Mouse (Mus musculus): Measurements from ENCODE around the gene Prr13. TPM values are rescaled to one million over a fixed set of nuclear protein-coding genes. Genes with fewer than 3 reads are reported as not detected.

The Prr13 gene
- 75.6 and 89.5 TPM in 2 replicates for total RNA-seq (2021)
- long read RNA-seq, experiment 1, transcript Prr13-204 (4 exons, 1,055 nt): major isoform, 77 of 123 reads
- long read RNA-seq, experiment 1, transcript Prr13-202 (3 exons, 1,020 nt): minor isoform, 8 of 123 reads
- long read RNA-seq, experiment 1, transcript Prr13-201 (5 exons, 1,224 nt): minor isoform, 21 of 123 reads
- long read RNA-seq, experiment 1, partial matches to known transcripts: 12 of 123 reads
- long read RNA-seq, experiment 1, other reads (novel, unspliced or antisense): 4 of 123 reads
- long read RNA-seq, experiment 2, transcript Prr13-202 (3 exons, 1,020 nt): minor isoform, 6 of 71 reads
- long read RNA-seq, experiment 2, transcript Prr13-201 (5 exons, 1,224 nt): minor isoform, 13 of 71 reads
- long read RNA-seq, experiment 2, transcript Prr13-204 (4 exons, 1,055 nt): major isoform, 46 of 71 reads
- long read RNA-seq, experiment 2, partial matches to known transcripts: 2 of 71 reads
- long read RNA-seq, experiment 2, other reads (novel, unspliced or antisense): 3 of 71 reads

DNA sequence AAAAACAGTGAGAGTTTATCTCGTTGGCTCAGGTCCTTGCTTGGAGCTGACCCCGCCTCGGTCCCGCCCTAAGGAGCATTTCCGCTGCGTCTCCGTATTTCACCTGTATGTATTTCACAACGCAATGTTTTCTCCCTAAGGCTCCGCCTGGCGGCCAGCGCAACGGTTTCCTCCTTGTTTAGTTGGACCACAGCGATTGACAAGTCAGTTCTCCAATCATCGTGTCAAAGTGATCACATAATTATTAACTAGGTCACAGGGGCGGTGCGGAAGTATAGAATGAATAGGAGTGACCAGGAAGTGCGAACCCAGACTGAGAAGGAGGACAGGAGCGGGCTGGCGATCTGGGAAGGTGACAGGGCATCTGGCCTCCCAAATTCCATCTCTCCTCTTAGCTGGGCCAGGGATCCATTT is at the start of gene Prr13:
TSS of gene Prr13 (plus strand) at position 125 of the 414 bp plus-strand sequence.
- peak; percentile 93 for DNase-seq

DNA sequence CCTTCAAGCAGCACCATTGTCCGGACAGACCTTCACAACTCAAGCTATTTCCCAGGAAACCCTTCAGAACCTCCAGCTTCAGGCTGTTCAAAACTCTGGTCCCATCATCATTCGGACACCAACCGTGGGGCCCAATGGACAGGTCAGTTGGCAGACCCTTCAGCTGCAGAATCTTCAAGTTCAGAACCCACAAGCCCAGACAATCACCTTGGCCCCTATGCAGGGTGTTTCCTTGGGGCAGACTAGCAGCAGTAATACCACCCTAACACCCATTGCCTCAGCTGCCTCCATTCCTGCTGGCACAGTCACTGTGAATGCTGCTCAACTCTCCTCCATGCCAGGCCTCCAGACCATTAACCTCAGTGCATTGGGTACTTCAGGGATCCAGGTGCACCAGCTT is 49.5 kb upstream of the Prr13 start:
- no peak for DNase-seq

DNA sequence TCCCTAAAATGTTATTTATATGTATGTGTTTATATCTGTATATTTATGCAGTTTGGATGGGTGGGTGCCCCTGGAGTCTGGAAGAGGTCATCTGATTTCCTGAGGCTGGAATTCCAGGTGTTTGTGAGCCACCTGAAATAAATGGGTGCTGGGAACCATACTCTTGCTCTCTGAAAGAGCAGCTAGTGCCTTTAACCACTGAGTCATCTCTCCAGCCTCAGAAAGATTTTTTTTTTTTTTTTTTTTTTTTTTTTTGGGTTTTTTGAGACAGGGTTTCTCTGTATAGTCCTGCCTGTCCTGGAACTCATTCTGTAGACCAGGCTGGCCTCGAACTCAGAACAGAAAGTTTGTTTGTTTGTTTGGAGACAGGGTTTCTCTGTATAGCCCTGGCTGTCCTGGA is 47.8 kb upstream of the Prr13 start:
- DNase-seq: no peak

GRCm38 (mm10) chr15:102413687-102414086 is 45.1 kb upstream of the Prr13 start:
- DNase-seq: no peak

DNA sequence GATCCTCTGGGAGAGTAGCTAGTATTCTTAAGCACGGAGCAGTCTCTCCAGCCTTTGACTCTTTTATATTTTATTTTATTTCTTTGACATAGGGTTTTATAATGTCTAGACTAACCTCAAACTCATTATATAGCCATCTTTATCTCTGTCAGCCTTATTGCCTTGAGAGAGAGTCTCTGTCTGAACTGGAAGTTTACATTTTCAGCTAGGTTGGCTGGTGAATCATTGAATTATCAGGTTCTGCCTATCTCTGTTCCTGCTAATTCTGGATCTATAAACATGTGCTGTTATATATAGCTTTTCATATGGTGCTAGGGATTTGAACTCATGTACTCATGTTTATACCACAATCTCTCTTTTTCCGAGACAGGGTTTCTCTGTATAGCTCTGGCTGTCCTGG is 41.3 kb upstream of the Prr13 start:
- DNase-seq: no peak

- DNase-seq: no peak
These were observed 37.8 kb upstream of the Prr13 start for GRCm38 (mm10) chr15:102420986-102421385.

GRCm38 (mm10) chr15:102421437-102421836 is 37.4 kb upstream of the Prr13 start:
- peak; percentile 54 for DNase-seq

- DNase-seq: no peak
These were observed 35.1 kb upstream of the Prr13 start for GRCm38 (mm10) chr15:102423602-102424240.

DNA sequence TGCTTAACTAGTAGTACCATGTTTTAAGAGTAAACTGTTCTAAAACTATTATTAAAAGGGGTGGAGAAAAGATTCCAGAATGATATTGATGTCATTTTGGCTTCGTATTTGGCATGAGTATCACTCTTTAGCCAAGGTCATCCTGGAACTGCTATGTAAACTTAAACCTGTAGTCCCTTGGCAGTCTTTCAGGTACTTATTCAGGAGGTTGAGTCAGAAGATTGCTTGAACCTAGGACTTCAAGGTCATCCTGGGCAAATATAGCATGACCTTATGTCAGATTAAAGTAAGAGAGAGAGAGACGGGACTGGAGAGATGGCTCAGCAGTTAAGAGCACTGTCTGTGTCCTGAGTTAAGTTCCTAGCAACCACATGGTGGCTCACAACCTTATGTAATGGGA is 34.2 kb upstream of the Prr13 start:
- DNase-seq: no peak

GRCm38 (mm10) chr15:102426963-102427362 is 31.9 kb upstream of the Prr13 start:
- no peak for DNase-seq

- no peak for DNase-seq
These were observed 26.8 kb upstream of the Prr13 start for GRCm38 (mm10) chr15:102432046-102432445.

DNA sequence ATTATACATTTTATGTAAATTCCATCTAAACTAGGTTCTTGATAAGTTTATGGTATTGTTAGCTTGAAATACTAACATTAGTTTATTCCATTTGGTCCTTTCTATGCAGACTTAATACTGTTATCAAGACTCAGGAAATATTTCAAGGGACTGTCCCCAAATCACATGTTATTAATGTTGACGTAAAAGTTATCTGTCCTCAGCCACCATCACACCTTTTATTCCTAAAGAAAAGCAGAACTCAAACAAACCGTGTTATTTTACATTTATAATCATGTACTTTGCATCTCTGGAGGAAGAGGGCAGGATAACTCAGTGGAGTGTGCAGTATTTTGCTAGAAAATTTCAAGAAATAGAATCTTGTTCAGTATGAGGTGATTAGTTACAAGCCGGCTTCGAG is 25.7 kb upstream of the Prr13 start:
- DNase-seq: no peak

GRCm38 (mm10) chr15:102442490-102442889 is 16.3 kb upstream of the Prr13 start:
- DNase-seq: peak; percentile 90

DNA sequence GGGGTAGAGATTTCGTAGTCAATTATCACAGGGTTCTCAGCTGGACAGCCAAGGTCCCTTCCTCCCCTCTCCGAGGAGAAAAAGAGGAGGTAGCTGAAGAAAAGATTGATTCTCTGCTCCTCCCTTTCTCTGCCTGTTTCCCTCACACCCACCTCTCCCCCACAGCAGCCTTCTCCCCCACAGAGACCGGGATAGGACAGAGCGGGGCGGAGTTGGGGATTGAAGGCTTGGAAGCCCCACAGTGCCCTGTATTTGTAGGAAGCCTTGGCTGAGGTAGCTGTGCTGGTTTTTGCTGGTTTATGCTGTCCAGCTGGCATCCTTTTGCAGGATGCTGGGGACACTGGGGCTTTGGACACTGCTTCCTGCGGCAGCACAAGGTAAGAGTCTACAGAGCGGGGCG is 13.7 kb upstream of the Prr13 start, which contains the start of gene Amhr2:
TSS of gene Amhr2 (plus strand) at position 222 of the 400 bp plus-strand sequence.
- no peak for DNase-seq

GRCm38 (mm10) chr15:102446448-102446847 is 12.4 kb upstream of the Prr13 start:
- DNase-seq: peak; percentile 37

GRCm38 (mm10) chr15:102449366-102449765 is 9.5 kb upstream of the Prr13 start:
- no peak for DNase-seq

GRCm38 (mm10) chr15:102450928-102451327 is 7.9 kb upstream of the Prr13 start:
- peak; percentile 80 for DNase-seq

DNA sequence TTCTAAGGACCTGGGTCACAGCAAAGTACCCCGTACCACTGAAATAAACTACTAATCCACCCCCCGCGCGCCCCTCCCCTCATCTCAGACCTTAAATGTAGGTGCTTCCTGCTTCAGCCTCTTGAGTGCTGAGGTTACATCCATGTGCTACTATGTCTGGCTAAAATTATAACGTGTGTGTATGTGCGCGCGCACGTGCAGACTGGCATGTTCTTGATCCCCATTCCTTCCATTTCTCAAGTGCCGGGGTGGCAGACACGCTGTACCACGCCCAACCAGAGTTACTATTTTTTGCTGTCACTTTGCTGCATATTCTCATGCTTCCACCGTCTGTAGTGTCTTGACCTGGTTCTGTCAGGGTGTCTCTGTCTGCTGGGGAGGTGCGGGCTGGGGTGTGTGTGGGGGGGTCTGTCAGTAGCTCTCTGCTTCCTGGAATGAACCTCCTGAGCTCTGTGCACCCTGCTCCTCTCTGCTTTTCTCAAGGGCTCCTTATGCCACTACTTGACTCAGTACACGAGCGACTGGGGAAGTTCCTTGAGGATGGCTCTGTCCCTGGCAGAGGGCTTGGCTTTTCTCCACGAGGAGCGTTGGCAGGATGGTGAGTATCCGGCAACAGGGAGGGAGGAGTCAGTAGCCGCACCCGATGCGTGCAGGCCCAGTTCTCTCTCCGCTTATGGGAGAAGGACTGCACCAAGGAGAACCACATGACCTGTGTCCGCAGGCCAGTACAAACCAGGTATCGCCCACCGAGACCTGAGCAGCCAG is 7.0 kb upstream of the Prr13 start:
- peak; percentile 48 for DNase-seq

- peak; percentile 57 for DNase-seq
These were observed 2.8 kb upstream of the Prr13 start for GRCm38 (mm10) chr15:102455993-102456392.

DNA sequence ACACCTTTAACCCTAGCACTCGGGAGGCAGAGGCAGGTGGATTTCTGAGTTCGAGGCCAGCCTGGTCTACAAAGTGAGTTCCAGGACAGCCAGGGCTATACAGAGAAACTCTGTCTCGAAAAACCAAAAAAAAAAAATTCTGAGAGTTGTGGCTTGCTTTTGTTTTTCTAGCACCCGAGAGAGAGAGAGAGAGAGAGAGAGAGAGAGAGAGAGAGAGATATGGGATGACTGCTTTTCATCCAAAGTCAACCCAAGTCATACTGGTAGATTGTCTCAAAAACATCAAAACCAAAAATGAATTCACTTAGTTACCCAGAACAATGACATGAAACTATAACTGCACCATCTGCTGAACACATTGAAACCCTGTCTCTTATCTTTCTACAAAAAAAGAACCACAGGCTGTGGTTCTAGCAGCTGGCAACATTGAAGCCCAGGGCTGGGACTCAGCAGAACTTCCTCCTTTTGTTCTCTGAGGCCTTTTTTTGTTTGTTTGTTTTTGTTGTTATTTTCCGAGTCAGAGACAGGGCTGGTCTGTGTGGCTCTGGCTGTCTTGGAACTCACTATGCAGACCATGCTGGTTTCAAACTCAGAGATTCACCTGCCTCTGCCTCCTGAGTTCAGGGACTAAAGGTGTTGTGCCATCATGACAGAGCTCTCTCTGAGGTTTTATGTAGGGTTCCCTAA is 635 bp upstream of the Prr13 start:
- no peak for DNase-seq

DNA sequence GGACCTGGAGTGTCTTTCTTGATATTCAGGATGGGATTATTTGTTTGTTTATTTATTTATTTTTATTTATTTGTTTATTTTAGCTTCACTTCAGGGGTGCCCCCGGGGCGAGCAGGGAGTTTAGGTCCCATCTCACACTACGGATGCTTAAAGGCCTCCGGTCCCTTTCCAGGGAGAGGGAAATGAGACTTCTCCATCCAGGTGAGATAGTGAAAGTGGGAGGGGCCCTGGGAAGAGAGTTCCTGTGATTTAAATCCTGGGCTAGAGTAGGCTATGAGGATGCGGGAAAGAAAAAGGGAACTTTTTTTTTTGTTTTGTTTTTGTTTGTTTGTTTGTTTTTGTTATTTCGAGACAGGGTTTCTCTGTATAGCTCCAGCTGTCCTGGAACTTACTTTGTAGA is 553 bp downstream of the Prr13 start:
- DNase-seq: peak; percentile 11

GRCm38 (mm10) chr15:102459847-102460246 is 1.0 kb downstream of the Prr13 start:
- no peak for DNase-seq

Data from adrenal gland, postnatal 14 days (tissue).